Comparison of ENCODE assay signal across 17 mouse cellular contexts in genomic region chr16:48127338-48127737, GRCm38 (mm10).
DNase-seq lines count a peak whose midpoint lies in the region; ATAC-seq lines count a peak whose summit lies in the region.
"Had no signal": no experiment of that assay in that cellular context is flagged by ENCODE, and none has a peak within 500 bp of the region (broad histone marks: within the 10 kb centered on the region; RNA-seq: fewer than 3 reads in every experiment).

No protein-coding gene starts in this region.

- no peaks in the 10 kb centered on the region for H3K36me3 ChIP-seq in kidney, embryonic 15.5 days
- H3K36me3 ChIP-seq: embryonic facial prominence, embryonic 10.5 days; embryonic facial prominence, embryonic 12.5 days; forebrain, embryonic 15.5 days had no signal

- no peak overlapping the region for H3K4me3 ChIP-seq in kidney, embryonic 15.5 days (replicated peaks)
- H3K4me3 ChIP-seq: embryonic facial prominence, embryonic 10.5 days; embryonic facial prominence, embryonic 12.5 days; forebrain, embryonic 13.5 days; forebrain, embryonic 15.5 days had no signal

- H3K4me2 ChIP-seq in kidney, embryonic 15.5 days = no peak overlapping the region
- H3K4me2 ChIP-seq: embryonic facial prominence, embryonic 12.5 days; forebrain, embryonic 13.5 days; forebrain, embryonic 15.5 days had no signal

- H3K9ac ChIP-seq in kidney, embryonic 15.5 days = no peak overlapping the region
- H3K9ac ChIP-seq: embryonic facial prominence, embryonic 12.5 days; forebrain, embryonic 13.5 days; forebrain, embryonic 15.5 days; forebrain, postnatal 0 days had no signal

- DNase-seq in adrenal gland, adult 2 months = peak; percentile 37
- no peak for DNase-seq in adrenal gland, postnatal 25 days
- no peak for DNase-seq in kidney, adult 8-10 months
- DNase-seq in adrenal gland, postnatal 10 days = peak; percentile 9
- peak; percentile 24 for DNase-seq in adrenal gland, postnatal 14 days
- no peak for DNase-seq in left cerebral cortex, adult 8-10 months (ENCODE audit: low spot score in 2 of 2)
- DNase-seq in thymus, postnatal 4 days = no peak
- DNase-seq: cerebellum, adult 11-12 months; cerebellum, adult 2 months; cerebellum, adult 9-10 months; cerebellum, postnatal 25 days; forebrain, postnatal 0 days had no signal

- H3K27ac ChIP-seq in kidney, embryonic 15.5 days = no peak overlapping the region
- H3K27ac ChIP-seq: embryonic facial prominence, embryonic 10.5 days; embryonic facial prominence, embryonic 12.5 days; forebrain, embryonic 13.5 days; forebrain, embryonic 15.5 days had no signal

- no peaks in the 10 kb centered on the region for H3K9me3 ChIP-seq in kidney, embryonic 15.5 days (replicated peaks)
- H3K9me3 ChIP-seq: embryonic facial prominence, embryonic 10.5 days; embryonic facial prominence, embryonic 12.5 days; forebrain, embryonic 13.5 days; forebrain, embryonic 15.5 days had no signal

- H3K27me3 ChIP-seq in kidney, embryonic 15.5 days = no peaks in the 10 kb centered on the region
- H3K27me3 ChIP-seq: embryonic facial prominence, embryonic 12.5 days; forebrain, embryonic 13.5 days; forebrain, embryonic 15.5 days had no signal

- ATAC-seq in kidney, embryonic 15.5 days (replicated peaks; ENCODE audit: low FRiP score) = peak; percentile 58; the same call in 1 of the 2 replicates
- ATAC-seq: forebrain, postnatal 0 days had no signal

- H3K4me1 ChIP-seq in kidney, embryonic 15.5 days = no peaks in the 10 kb centered on the region
- H3K4me1 ChIP-seq: embryonic facial prominence, embryonic 10.5 days; embryonic facial prominence, embryonic 12.5 days; forebrain, embryonic 13.5 days; forebrain, embryonic 15.5 days had no signal

Comparison
In these comparisons a context has a peak if more than half of its experiments do, and no peak if none do; other contexts are left out.
1. DNase-seq: peak in adrenal gland, adult 2 months (single experiment), adrenal gland, postnatal 10 days (single experiment) and adrenal gland, postnatal 14 days (single experiment); none in adrenal gland, postnatal 25 days (single experiment), kidney, adult 8-10 months (0 of 2), left cerebral cortex, adult 8-10 months (0 of 2) and thymus, postnatal 4 days (single experiment).